Mouse (Mus musculus): ENCODE measurements around the gene Rora.

The Rora gene

GRCm38 (mm10) chr9:69272884-69273283 lies 619.3 kb downstream of the Rora start:
- no peak for DNase-seq (ENCODE audit: low read depth in 2 of 2, low spot score in 2 of 2)

- no peak for DNase-seq (ENCODE audit: low read depth in 2 of 2, low spot score in 2 of 2)
These were observed 621.3 kb downstream of the Rora start for GRCm38 (mm10) chr9:69274766-69275485.

GRCm38 (mm10) chr9:69277256-69277655 lies 623.7 kb downstream of the Rora start:
- no peak for DNase-seq (ENCODE audit: low read depth in 2 of 2, low spot score in 2 of 2)

DNA sequence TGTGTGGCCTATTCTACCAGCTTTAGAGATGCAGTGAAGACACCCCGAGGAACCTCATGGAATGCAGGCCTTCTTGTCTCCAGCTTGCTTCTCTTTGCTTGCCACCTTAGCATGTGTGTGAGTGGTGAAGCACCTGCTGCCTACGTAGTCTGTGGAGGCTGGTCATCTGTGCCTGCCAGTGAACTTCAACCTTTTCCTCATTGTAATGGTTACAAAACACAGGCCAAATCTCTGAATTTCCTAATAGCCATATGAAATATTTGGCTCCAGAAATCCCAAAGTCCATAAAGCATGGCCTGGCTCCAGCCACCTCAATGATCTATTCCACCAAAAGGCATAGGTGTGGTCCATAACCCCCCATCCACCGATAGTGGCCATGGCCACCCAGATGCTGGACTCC lies 631.4 kb downstream of the Rora start:
- no peak for DNase-seq (ENCODE audit: low read depth in 2 of 2, low spot score in 2 of 2)

DNA sequence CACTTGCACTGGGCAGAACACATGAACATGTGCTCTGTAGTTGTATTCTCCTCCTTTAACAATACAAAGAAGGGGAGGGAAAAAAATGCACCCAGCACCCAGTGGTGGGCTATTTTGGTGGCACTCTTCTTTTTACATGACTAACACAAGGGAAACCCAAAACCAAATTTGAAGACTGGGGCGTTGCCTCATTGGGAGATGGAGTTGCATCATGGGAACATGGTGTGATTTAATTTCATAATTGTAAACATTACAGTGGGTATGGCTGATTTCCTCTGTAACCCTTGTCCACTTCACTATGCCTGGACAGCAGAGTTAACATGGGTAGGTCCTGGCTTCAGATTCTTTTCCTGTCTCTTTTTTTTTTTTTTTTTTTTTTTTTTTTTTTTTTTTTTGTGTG lies 634.5 kb downstream of the Rora start:
- DNase-seq (ENCODE audit: low read depth in 2 of 2, low spot score in 2 of 2), result no peak

DNA sequence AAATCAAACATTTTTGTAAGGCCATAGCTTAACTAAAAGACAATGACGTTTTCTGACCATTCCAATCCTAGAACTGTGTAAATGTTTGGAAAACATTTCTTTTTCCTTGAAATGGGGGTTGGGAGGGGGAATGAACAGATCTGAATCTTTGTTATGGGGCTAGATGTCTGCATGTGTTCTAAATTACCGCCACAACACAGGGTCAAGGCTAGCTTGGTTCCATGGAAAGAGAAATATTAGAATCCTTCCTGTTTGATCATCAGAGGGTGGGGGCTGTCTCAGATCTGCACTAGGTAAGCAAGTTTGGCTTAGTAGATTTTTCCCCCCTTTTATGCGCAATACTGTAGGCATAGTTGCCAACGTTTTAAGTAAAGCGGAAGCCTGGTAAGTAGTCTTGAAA lies 635.0 kb downstream of the Rora start:
- DNase-seq (ENCODE audit: low read depth in 2 of 2, low spot score in 2 of 2), result no peak

GRCm38 (mm10) chr9:69289056-69290017 lies 635.8 kb downstream of the Rora start:
- peak; percentile 83 for DNase-seq (ENCODE audit: low read depth in 2 of 2, low spot score in 2 of 2)

DNA sequence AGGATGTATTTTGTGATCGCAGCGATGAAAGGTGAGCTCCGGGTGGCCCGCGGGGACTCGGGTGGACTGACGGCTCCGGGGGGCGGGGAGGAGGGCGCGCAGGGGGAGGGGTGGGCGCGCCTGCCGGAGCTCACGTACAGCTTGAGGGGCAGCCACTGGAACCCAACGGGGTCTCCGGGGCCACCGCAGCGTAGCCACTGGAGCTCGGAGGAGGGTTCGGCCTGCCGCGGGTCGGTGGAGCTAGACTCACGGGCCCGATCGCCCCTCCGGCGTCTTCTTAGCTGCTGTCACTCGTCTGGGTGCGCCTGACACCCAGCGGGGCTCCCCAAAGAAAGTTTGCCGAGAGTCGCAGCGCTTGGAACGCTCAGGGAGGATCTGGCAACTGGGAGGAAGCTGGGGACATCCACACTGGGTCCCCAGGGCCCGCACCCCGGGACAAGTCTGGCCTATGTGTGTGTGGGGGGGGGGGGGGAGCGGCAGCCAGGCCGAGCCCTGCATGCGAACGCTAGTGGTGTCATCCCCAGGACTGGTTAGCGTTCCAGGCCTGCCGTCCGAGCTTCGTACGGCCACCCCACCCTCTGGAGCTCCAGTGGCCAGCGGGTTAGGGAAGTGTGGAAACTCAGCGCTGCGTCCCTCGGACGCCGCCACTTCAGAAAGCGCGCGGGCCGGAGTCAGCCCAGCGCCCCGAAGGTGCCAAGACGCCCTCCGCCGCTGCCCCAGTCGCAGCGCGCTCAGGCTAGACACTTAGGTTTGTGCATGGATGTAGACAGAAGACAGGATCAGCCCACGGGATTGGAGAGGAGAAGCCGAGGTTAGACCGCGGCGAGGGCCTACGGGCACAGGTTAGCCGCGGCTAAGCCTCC lies 636.7 kb downstream of the Rora start:
- peak; percentile 24 to 30 for DNase-seq (ENCODE audit: low read depth in 2 of 2, low spot score in 2 of 2)

DNA sequence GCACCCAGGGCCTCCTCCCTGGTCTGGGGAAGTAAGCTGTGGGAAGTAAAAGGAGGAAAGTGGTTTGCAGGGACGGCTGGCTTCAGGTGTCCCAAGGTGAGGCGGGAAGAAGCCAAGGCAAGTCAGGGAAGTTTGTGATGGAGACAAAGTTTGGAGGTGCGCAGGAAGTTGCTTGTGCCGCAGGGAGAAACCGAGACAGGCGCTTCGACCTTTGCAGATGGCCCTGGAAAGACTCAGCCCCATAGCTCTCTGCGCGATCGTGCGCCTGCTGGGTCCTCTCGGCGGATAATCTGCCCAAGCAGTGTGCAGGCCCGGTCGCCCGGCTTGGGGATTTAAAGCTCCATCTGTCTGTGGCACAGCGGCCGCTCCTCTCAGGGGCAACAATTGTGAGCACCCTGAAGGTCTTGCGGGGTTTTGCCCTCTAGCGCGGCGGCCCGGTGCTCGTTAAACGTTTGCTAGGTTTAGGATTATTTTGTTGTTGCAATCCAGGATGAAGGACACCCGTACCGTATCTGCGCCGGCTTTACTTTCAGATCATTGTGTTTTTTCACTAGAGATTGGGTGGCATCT lies 637.4 kb downstream of the Rora start:
- DNase-seq (ENCODE audit: low read depth in 2 of 2, low spot score in 2 of 2), result peak in 1 of 2 experiments; percentile 17

DNA sequence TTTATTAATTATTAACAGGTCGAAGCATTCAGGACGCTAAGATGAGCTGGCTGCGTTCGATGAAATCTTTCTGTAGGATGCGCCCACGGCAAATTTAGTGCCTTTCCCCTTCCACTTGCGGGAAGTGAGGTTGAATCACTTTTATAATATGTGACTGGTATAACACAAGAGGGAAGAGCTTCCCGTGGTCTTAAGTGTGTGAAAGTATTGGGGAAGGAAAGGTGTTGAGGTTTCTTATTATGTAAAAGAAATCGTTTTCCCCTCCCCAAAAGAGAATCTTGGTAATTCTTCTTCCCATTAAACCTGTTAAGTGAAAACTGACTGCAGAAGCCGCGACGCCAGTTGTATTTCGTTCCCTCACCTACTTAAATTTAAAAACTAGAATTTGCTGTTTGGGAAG lies 637.9 kb downstream of the Rora start:
- no peak for DNase-seq (ENCODE audit: low read depth in 2 of 2, low spot score in 2 of 2)

DNA sequence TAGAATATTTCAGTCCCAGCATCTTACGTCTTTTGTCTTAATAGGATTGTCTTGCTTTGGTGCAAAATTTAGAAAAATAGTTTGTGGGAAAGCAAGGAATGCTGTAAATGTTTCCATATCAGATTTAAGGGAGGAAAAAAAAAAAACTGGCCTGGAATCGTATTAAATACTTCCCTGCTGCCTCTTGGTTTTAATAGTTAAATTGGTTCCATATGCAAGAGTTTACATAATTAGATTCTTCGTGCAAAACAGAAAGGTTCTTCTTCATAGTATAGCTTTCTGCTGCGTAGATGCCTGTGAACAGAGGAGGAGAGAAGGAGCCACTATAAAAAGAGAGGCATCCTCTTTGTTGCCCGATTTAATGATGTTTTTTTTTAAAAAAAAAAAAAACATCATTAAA lies 638.8 kb downstream of the Rora start:
- DNase-seq (ENCODE audit: low read depth in 2 of 2, low spot score in 2 of 2), result no peak

DNA sequence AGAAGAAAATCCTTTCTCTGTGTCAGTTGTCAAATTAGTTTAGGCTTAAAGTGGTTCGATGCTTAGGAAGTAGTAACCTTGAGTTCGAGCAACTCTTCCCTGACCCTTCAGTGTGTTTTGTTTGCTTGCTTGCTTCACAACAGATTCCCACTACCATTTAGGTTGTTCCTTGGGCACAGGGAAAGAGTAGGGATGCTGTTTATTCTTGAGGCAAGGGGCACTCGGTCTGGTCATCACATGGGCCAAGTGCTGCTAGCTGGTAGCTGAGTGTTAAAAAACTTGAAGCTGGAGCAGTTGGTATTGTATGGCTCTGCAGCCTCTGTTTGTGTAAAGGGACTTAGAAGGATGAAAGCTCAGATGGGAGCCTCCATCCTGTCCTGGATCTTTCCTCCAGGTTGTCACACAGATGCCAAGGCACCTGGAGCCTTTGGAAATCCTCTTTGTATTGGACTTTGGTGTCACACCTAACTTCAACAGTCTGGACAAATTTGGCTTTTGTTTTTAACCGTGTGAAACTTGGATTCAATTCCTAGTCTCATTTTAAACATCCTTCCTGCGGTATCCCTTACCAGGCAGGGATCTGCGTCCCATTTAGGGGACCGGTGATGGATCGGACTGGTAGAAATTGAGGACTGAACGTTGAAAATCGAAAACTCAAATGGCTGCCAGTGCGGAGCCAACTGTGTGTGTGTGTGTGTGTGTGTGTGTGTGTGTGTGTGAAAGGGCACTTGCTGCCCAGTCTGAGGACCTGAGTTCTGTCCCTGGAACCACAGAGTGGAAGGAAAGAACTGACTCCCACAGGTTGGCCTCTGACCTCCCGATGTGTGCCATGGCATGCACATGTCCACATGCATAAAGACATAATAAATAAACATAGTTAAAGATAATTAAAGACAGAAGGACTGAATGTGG lies 639.4 kb downstream of the Rora start:
- DNase-seq (ENCODE audit: low read depth in 2 of 2, low spot score in 2 of 2), result no peak

- no peak for DNase-seq (ENCODE audit: low read depth in 2 of 2, low spot score in 2 of 2)
These were observed 640.1 kb downstream of the Rora start for GRCm38 (mm10) chr9:69293688-69294074.

- no peak for DNase-seq (ENCODE audit: low read depth in 2 of 2, low spot score in 2 of 2)
These were observed 640.8 kb downstream of the Rora start for GRCm38 (mm10) chr9:69294426-69294825.

GRCm38 (mm10) chr9:69294856-69295255 lies 641.3 kb downstream of the Rora start:
- DNase-seq (ENCODE audit: low read depth in 2 of 2, low spot score in 2 of 2), result no peak

GRCm38 (mm10) chr9:69295826-69296225 lies 642.2 kb downstream of the Rora start:
- DNase-seq (ENCODE audit: low read depth in 2 of 2, low spot score in 2 of 2), result no peak

GRCm38 (mm10) chr9:69296418-69296817 lies 642.8 kb downstream of the Rora start:
- DNase-seq (ENCODE audit: low read depth in 2 of 2, low spot score in 2 of 2), result peak; percentile 16 to 48

DNA sequence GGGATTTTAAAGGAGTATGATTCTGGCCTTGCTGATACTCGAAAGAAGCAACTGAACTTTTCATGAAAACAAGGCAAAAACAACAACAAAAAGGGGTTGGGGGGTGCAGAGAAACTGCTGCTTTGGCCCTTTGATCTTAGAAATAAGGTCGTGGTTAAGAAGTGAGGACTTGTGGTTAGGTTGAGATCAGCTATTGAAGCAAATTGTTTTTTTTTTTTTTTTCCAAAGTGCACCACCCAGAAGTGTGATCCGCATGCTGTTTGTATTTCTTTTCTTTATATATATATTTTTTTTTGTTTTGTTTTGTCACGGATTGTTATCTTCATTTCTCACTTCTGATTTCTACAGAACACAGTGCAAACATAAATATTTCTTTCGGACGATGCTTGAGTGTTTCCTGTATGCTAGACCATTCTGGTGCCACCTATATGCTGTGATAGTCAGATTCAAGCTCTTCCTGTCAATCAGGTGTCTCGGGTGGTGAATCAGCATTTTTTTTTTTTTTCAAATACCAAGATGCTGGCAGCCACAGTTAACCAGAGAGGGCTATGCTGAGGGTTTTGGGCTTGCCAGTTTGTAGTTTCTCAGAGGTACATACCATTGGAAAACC lies 644.3 kb downstream of the Rora start:
- no peak for DNase-seq (ENCODE audit: low read depth in 2 of 2, low spot score in 2 of 2)

GRCm38 (mm10) chr9:69298566-69299335 lies 645.2 kb downstream of the Rora start:
- no peak for DNase-seq (ENCODE audit: low read depth in 2 of 2, low spot score in 2 of 2)
